Mouse (Mus musculus): Measurements from ENCODE around the gene 4921539E11Rik.

4921539E11Rik gene

DNA sequence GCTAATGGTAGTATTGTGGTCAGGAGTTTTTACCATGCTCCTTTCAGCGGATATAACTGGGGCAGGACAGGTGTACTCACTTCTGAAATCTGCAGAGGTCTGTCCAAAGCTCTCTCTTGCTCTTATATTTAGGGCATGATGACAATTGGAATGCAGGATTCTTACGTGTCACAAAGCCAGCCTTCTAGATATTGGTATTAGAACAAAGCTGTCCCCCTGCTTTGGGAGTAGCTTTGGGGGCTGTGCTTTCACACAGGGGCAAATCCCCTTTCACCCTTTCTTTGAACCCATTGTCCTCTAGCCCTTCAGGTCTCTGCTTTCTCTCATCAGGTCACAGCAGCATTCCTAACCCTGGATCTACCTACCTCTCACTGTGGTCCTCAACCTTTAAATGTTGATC is at the start of gene 4921539E11Rik:
4921539E11Rik (minus strand) TSS at position 101 of the 400 bp plus-strand sequence.
- in situ Hi-C loops (cut with MboI), result no loop called here

DNA sequence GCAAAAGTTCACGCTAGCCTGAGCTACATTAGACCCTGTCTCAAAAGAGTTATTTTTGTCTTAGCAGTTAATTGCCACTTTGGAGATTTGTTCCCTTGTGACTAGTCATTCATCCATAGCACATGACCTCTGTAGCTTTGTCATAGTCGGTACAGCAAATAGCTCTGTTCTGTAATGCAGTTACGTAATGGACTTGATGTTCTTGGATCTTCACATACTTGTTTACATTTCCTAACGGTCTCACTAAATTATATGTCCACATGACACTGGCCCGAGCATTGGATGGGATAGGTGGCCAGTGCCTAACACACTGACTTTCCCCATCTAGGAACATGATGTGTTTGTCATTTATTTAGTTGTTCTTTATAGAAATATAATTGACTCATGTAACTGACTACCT is 44.5 kb upstream of the 4921539E11Rik start:
- in situ Hi-C loops (cut with MboI), result no loop called here

DNA sequence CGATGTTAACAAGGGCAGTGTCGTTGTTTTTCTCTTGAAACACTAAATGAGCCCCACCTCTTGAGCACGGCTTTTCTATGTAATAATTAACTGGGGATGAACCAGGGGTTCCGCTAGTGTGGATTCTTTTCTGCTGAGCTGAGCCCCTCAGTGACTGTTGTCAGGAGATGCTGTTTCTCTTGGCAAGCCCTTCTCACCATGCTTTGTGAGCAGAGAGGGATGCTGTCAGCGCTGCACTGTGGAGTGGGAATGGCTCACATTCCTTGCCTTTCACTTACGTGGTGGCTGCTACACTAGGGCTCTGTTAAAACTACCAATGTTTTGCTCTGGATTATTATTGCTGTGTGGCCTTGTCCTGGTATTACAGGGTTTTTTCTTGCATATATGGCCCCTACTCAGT is 38.7 kb upstream of the 4921539E11Rik start:
- in situ Hi-C loops (cut with MboI), result no loop called here

DNA sequence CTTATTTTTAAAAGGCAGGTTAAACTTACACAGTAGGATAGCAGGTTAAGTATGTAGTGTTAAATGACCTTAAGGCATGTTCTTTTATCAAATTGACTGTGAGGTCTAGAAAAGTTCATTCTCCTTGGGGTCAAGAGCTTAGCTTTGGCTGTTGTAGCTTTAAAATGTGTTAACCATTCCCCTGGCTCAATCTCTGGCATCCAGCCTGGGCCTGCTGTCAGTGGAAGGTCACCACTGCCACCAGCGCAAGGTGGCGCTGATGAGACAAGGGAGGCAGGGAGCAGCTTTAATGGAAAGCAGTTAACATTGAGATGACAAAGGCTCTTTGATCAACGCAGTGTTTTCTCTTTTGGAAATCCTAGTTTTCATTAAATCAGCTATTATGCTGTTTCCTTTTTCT is 36.3 kb upstream of the 4921539E11Rik start:
- in situ Hi-C loops (cut with MboI), result no loop called here

DNA sequence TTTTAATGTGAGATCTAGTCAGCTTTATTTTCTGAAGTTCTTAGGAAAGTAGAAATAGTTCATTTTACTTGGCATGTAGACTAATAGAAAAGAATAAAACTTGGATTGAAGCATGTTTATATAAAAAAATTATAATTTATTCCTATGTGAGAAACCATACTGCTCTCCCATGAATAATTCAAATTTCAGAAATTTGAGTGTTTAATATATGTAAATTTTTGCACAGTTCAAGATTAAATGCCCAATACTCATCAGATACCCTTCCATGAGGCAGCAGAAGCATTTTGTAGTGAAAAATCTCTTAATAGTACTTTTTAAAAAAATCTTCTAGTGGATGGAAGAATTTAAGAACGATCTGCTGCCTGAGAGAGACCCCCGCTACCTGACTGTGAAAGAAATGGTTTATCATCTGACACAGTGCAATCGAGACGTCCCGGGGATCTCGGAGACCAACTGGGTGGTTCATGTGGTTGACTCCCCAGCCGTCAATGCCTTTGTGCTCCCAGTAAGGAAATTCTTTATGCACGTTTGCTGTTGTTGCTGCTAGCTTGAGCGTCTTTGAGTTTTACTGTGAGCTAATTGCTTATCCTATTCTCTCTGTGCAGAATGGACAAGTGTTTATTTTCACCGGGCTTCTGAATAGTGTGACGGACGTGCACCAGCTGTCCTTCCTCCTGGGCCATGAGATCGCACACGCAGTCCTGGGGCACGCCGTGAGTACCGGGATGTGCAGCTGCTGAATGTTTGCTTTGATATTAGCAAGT is 34.2 kb upstream of the 4921539E11Rik start:
- in situ Hi-C loops (cut with MboI), result no loop called here

DNA sequence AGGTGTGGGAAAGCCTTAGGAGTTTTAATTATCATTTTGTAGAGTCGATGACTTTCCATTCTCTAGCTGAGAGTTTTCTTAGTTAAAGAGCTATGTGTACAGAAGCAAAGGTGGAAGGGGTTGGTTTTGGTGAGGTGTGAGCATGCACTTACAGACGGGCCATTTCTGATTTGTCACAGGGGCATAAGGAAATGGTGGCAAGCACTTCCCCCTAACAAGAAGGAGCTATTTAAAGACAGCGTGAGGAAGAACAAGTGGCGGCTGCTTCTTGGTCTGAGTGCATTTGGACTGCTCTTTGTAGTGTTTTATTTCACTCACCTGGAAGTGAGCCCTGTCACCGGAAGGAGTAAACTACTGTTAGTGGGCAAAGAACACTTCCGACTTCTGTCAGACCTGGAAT is 30.8 kb upstream of the 4921539E11Rik start:
- in situ Hi-C loops (cut with MboI), result no loop called here

DNA sequence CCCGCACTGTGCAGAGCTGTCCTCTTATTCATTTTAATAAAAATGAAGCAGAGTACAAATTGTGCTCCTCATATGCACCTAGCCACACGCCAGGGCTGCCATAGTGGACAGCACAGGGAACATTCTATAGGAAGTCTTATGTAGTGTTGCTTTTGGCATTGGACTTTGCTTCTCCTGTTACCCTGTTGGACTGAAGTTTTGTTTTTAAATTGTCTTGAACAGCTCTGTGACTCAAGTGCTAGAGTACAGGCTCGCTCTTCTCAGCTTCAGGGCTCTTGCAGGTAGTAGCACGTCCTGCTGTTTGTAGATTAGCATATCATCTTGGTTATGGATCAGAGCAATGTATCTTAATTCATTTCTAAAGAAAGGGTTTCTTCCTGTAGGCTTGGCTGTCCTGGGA is 25.2 kb upstream of the 4921539E11Rik start:
- in situ Hi-C loops (cut with MboI), result no loop called here

DNA sequence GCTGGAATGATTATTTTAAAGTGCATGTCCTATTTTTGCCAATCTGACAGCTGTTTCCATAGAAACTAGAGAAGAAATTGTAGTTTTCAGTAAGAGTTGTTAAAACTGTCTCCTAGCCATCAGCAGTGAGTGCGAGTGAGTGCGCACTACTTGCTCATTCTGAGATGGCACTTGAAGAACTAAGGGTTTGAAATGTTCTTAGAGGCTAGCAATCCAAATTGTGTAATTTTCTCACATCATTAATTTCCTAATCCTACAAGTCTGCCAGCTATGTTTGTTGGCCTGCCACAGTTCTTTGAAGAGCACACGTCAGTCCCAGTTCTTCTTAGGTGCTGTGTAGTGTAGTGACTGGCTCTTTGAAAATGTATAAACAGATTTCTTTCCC is 23.9 kb upstream of the 4921539E11Rik start:
- in situ Hi-C loops (cut with MboI), result no loop called here

DNA sequence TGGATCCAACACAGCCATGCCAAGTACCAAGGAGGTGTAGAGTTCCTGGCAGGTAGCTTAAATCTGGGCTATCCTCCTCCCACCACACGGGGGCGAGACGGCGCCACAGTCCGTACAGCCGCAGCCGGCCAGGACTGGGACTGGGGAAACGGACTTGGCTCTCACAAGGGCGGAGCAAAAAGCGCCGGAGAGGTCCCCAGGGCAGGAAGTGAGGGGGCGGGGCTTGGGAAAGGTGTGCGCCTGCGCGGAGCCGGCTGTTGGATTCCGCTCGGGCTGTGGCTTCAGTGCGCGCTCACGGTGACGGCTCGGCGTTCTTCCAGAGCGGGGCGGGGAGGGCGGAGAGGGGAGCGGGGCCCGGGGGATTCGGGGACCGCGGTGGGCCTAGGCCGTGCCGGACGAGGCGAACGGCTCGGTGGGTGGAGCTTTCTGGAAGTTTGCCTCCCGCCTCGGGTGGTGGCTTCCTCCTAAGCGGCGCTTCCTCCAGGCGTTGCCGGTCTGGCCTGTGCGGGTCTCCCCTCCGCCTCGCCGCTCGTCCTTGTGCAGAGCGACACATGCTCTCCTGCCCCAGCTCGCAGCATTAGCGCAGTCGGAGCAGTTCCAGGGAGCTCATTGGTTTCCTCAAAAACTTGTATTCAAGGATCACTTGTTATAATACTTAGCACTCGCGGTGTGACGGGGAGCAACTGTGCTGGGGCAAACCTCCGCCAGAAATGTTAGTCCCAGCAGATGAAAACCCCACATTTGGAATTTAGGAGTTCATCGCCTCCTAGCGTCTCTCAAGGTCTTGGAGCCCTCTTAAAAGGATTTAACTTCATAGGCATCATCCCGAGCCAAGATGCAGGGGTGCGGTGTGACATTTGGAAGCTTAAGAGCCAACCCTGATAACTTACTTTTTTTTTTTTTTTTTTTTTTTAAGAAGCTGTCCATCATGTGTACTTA is 23.2 kb upstream of the 4921539E11Rik start, which contains the start of gene Oma1:
Oma1 (plus strand) TSS at position 226 of the 939 bp plus-strand sequence.
- in situ Hi-C loops (cut with MboI), result no loop called here

DNA sequence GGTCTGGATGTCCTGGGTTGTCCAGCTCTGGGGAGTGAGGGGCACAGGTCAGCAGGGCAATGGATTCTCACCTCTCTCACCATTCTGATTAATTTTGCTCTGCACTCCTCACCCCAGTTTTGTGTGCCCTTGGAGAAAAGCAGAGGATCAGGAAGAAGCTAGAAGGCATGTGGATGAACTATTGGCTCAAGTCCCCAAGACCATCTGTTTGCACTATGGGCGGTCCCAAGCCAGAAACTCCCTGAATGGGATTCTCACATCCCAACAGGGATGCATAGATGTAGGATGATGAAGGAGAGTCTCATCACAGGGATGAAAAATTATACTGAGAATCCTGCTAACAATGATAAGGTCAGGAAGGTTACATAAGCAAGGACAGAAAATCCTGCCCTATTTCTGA is 13.2 kb upstream of the 4921539E11Rik start:
- in situ Hi-C loops (cut with MboI), result no loop called here

DNA sequence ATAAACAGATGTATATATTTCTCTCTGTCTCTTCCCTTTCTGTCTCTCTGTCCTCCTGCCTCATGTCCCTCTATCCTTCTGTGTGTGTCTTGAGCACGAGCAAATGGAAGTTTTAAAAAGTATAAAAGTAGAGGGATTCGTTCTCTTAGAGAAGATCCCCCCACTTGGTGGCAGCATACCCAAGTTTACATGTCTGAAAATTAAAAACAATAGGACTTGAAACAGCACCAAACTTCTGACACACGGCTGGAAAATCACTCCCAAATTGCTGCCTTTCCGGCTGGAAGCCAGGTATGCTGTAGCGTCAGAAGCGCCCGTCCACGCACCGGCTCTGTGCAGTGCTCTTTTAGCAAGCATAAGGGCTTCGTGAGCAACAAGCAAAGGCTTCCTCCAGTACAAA is 8.7 kb upstream of the 4921539E11Rik start:
- in situ Hi-C loops (cut with MboI), result no loop called here

DNA sequence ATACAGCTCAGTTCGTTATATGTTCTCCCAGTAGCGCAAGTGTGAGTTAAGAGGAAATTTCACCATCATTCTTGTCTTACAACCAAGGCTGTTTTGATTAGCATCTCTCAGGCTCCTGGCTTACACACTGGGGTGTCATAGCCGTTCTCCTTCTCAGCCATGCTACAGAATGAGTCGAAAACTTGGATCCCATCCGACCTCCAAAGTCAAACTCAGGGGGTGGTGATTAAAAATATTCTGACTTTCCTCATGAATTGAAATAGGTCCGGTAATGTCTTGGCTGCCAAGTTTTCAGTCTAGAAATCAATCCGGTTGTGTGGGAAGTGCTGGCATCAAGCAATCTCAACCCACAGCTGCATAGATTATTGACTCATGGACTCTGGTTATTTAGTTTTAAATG is 2.3 kb downstream of the 4921539E11Rik start:
- in situ Hi-C loops (cut with MboI), result no loop called here

DNA sequence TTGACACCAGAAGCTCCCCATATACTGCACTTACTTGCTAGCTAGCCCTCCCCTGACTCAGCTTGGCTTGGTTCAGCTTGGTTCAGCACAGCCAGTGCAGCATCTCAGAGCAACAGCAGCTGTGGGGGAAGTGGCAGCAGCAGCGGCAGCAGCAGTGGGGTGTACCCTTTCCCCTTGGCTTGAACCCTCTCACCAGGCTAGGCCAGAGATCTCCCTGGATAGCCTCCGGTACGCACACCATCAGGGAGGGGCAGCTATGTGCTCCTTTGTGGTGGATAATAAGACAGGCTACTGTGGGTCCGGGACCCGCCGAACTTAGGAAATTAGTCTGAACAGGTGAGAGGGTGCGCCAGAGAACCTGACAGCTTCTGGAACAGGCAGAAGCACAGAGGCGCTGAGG is 17.6 kb downstream of the 4921539E11Rik start:
- in situ Hi-C loops (cut with MboI), result no loop called here

DNA sequence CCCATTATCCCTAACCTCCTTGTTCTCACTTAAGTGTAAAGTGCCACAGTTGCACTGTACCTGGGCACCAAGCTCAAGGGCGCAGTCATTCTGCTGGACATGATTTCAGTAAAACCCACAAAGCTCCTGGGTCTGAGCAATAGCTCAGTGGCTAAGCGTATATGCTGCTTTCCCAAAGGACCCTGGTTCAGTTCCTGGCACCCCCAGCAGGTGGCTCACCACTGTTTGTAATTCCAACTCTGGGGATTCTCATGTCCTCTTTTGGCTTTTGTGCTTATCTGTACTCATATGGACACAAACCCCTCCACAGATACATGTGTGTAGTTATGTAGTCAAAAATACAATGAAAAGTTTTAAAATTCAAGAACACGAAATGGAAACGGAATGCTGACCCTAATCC is 21.3 kb downstream of the 4921539E11Rik start:
- in situ Hi-C loops (cut with MboI), result no loop called here

DNA sequence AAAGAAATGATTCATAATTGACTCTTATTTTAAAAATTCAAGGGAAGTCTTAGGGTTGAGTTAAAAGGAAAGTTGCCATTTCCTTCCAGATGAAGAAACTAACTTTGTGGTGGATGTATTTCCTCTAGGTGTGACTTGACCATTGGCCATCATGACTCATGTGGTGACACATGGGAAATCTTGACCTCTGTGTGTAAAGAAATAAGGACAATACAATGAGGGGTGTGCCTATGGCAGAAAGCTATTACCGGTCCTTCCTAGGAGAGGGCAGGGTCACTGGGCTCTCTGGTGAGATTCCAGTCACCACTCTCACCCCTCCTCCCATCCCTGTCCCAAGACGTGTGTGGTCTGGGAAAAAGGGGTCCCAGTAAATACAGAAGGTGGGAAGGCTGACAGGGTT is 25.5 kb downstream of the 4921539E11Rik start:
- in situ Hi-C loops (cut with MboI), result no loop called here

DNA sequence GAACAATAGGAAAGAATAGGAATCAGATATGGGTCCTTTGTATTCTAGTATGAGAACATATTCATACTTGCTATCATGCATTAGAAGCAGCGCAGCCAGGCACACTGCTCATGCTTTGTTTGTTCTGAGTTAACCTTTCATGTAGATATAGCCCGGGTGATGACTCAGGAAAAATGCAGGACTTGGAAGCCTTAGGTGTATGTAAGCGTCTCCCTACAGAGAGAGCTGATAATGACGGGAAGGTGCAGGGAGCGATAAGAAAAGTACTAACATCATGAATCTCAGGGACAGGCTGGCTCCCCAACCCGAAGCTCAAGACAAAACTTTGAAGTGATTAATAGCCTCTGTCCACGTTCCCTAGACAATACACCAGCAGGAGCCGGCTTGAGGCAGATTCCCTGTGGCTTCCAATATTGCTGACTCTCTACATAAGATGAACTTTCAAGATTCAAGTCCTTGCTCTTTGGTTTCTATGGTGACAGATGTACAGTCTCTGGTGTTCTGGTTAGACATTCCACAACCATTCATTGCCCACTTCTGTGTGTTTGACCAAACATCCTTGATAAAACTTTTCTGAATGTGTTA is 26.8 kb downstream of the 4921539E11Rik start:
- in situ Hi-C loops (cut with MboI), result no loop called here

DNA sequence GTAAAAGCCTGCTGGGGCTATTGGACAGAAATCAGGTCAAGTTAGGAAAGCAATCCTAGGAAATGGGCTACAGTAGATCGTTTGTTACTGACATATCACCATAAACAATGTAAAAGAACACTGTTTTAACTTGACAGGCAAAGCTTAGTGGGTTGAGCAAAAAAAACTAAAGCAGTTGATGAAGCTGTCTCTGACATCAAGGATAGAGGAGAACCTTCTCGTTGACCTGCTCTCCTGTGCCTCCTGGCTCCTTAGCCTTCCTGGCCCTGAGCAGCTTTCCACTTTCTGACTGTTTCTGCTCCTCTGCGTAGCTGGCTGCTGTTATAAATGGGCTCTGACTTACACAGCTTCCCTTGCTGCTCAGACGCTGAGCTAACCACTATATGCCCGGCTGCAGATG is 27.3 kb downstream of the 4921539E11Rik start:
- in situ Hi-C loops (cut with MboI), result no loop called here

DNA sequence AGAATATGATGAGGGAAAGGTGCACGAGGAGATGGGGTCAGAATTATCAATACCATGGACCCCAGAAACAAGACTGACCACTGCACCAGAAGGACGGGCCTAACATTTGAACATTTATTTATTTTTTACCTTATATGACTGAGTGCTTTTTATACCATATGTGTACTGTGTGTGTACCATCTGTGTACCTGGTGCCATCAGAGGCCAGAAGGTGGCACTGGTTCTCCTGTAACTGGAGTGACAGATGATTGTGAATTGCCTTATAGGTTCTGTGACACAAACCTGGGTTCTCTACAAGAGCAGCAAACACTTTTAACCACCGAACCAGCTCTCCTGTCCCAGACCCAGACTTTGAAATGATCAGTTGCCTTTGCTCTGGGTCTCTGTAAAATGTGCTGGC is 31.8 kb downstream of the 4921539E11Rik start:
- in situ Hi-C loops (cut with MboI), result no loop called here

DNA sequence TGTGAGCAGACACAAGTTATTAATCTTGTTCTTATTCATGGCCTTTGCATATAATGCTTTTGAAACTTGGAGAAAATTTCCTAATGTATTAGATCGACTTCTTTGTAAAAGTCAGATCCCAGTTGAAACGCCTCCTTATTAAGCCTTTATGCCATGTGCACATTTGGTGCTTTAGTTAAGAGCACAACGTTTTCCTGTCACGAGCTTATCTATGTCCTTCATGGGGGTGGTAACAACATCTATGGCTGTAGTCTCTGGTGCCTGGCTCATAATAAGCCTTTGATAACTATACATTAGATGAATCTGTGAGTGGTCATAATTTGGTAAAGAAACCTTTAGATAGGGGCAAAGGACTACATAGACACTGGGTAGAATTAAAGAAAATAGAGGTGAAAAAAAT is 36.8 kb downstream of the 4921539E11Rik start:
- in situ Hi-C loops (cut with MboI), result no loop called here

DNA sequence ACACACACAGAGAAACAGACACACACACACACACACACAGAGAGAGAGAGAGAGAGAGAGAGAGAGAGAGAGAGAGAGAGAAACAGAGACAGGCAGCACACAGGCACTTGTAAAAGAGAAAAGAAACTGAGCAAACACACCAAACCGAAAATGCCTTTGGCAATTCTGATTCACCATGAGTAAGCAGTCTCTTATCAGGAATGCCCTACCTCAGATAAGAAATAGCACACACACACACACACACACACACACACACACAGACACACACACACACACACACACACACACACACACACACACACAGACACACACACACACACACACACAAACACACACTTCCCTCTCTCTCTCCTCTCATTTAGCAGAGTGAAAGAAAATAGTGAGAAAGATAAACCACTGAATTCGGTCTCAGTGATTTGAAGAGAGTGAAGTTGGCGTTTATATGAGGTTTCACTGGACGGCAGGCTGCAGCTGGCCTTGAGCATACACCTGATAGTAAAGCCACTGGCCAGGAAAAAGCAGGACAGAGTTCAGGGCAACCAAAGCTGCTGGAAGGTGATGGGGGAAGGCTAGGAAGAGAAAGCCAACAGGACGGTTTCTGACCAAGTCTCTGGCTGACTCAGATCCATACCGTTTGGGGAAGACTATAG is 41.1 kb downstream of the 4921539E11Rik start:
- in situ Hi-C loops (cut with MboI), result no loop called here

DNA sequence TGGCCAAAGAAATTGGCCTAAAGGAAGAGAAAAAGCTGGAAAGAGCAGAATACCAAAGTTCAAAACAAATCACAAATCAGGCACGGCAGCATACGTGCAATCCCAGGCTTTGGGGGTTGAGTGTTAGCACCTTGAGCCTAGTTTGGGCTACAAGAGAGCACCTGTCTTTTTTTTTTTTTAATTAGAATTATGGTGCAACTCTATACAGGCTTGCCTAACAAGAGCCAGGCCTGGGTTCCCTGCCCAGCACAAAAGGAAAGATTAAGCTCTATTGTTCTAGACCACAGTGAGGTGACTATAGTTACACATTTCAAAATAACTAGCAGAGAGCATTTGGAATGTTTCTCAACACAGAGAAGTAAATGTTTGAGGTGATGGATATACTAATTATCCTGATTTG is 42.9 kb downstream of the 4921539E11Rik start:
- in situ Hi-C loops (cut with MboI), result no loop called here

DNA sequence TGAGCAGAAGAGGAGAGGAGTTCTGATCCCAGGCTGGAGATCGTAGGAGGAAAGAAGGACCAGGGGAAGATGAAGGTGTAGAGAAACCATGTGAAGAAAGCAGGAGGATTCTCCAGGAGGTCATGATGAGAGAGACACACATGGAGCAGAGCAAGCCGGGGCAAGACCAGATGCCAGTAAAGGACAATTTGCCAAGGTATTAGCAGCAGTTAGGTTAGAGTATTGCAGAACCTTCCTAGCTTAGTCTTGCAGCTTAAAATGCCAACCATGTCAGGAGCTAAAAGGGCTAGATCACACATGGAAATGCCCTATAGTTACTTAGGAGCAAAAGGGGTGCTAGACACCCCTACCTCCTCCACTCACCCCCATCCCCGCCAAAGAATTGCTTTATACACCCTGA is 43.4 kb downstream of the 4921539E11Rik start:
- in situ Hi-C loops (cut with MboI), result no loop called here
